Mouse (Mus musculus) ES-E14 (cell line): Measurements from ENCODE around the gene Srrd.

Experiments used
- CHD2 ChIP-seq: IDR thresholded peaks from 2 replicates; pipeline ENCODE4 v1.6.1; 2014; ENCODE audit warnings: mild to moderate bottlenecking, low read depth, low read length, inconsistent platforms
- MAFK ChIP-seq: IDR thresholded peaks from 2 replicates; pipeline ENCODE4 v1.6.1; 2014; ENCODE audit warnings: mild to moderate bottlenecking, low read depth, low read length, inconsistent platforms; ENCODE audit not compliant: insufficient read depth
- ZC3H11A ChIP-seq: IDR thresholded peaks from 2 replicates; pipeline ENCODE4 v1.6.1; 2012; ENCODE audit warnings: low read depth, mild to moderate bottlenecking, inconsistent platforms, low read length, borderline replicate concordance
- ZNF384 ChIP-seq: IDR thresholded peaks from 2 replicates; pipeline ENCODE4 v1.6.1; 2012; ENCODE audit warnings: low read depth, low read length, inconsistent platforms

GRCm38 (mm10) chr5:112344092-112344960 lies 1.5 kb upstream of the Srrd start:
- TF ChIP-seq CHD2 (no peak), ZNF384 (no peak), MAFK (no peak), ZC3H11A (no peak)
